23 mouse cellular contexts compared by ENCODE assay signal in genomic region chr14:33836341-33836740, GRCm38 (mm10).
A peak's percentile ranks its signal among the peaks of the same experiment; 100 is the strongest.
DNase-seq lines count a peak whose midpoint lies in the region; ATAC-seq lines count a peak whose summit lies in the region.
"Had no signal": no experiment of that assay in that cellular context is flagged by ENCODE, and none has a peak within 500 bp of the region (broad histone marks: within the 10 kb centered on the region; RNA-seq: fewer than 3 reads in every experiment).

No protein-coding gene starts in this region.

- no peaks in the 10 kb centered on the region; the same call in 1 of the 2 replicates for H3K27me3 ChIP-seq in lung, embryonic 15.5 days
- H3K27me3 ChIP-seq: embryonic facial prominence, embryonic 13.5 days; forebrain, embryonic 13.5 days; hindbrain, embryonic 12.5 days; hindbrain, embryonic 15.5 days had no signal

- no peak overlapping the region for H3K9ac ChIP-seq in lung, embryonic 15.5 days
- H3K9ac ChIP-seq: embryonic facial prominence, embryonic 13.5 days; forebrain, embryonic 13.5 days; hindbrain, embryonic 12.5 days; hindbrain, embryonic 15.5 days had no signal

- H3K36me3 ChIP-seq in lung, embryonic 15.5 days: no peaks in the 10 kb centered on the region
- H3K36me3 ChIP-seq: embryonic facial prominence, embryonic 13.5 days; forebrain, embryonic 10.5 days; hindbrain, embryonic 12.5 days; hindbrain, embryonic 15.5 days had no signal

- no peak overlapping the region for H3K4me2 ChIP-seq in lung, embryonic 15.5 days
- H3K4me2 ChIP-seq: embryonic facial prominence, embryonic 13.5 days; forebrain, embryonic 13.5 days; heart, embryonic 11.5 days; hindbrain, embryonic 12.5 days; hindbrain, embryonic 15.5 days had no signal

- intact Hi-C loops in left cerebral cortex, postnatal 4 days (cut with DNase I): loop anchor here (10.0 kb wide), 2 partner anchors 58 to 88 kb away; partner anchors contain the start of gene Gdf10
- intact Hi-C loops in left cerebral cortex, postnatal 25 days (cut with DNase I): no loop called here

- no peak overlapping the region for H3K4me3 ChIP-seq in lung, embryonic 15.5 days
- H3K4me3 ChIP-seq: embryonic facial prominence, embryonic 13.5 days; forebrain, embryonic 10.5 days; forebrain, embryonic 13.5 days; gastrocnemius, adult 2 months; hindbrain, embryonic 12.5 days; hindbrain, embryonic 15.5 days had no signal

- 51% methylated on average over 11 of the region's 11 CpGs for WGBS in lung, embryonic 15.5 days

- H3K27ac ChIP-seq in lung, embryonic 15.5 days: no peak overlapping the region
- H3K27ac ChIP-seq: embryonic facial prominence, embryonic 13.5 days; forebrain, embryonic 10.5 days; forebrain, embryonic 13.5 days; gastrocnemius, adult 2 months; hindbrain, embryonic 12.5 days; hindbrain, embryonic 15.5 days had no signal

- peak; percentile 68 to 77 for DNase-seq in cerebellum, postnatal 10 days
- no peak for DNase-seq in cerebellum, postnatal 36 days
- DNase-seq in left cerebral cortex, postnatal 4 days: peak; percentile 21
- no peak for DNase-seq in left cerebral cortex, postnatal 25 days (ENCODE audit: low spot score in 2 of 2)
- no peak for DNase-seq in lung, postnatal 36 days
- peak; percentile 61 for DNase-seq in lung, postnatal 10 days
- DNase-seq in lung, postnatal 25 days (ENCODE audit: low spot score): no peak
- DNase-seq: adrenal gland, postnatal 10 days; adrenal gland, postnatal 36 days; cerebellum, adult 18-20 months; cerebellum, adult 9-11 months; gastrocnemius, adult 2 months; gastrocnemius, postnatal 14 days; heart, adult 11 months had no signal

- no peaks in the 10 kb centered on the region for H3K9me3 ChIP-seq in lung, embryonic 15.5 days
- H3K9me3 ChIP-seq: embryonic facial prominence, embryonic 13.5 days; forebrain, embryonic 10.5 days; forebrain, embryonic 13.5 days; hindbrain, embryonic 12.5 days; hindbrain, embryonic 15.5 days had no signal

- peaks cover 14% of the 10 kb centered on the region for H3K4me1 ChIP-seq in lung, embryonic 15.5 days
- H3K4me1 ChIP-seq: forebrain, embryonic 10.5 days; forebrain, embryonic 13.5 days; hindbrain, embryonic 12.5 days; hindbrain, embryonic 15.5 days had no signal

- ATAC-seq in lung, embryonic 15.5 days (ENCODE audit: borderline replicate concordance, extremely low read depth, low FRiP score, low TSS enrichment): peak; percentile 50; the same call in 1 of the 2 replicates
- ATAC-seq: forebrain, embryonic 13.5 days; forebrain, embryonic 16.5 days; Patski had no signal

Comparison
In these comparisons a context has a peak if more than half of its experiments do, and no peak if none do; other contexts are left out.
1. DNase-seq: peak in cerebellum, postnatal 10 days (2 of 2), left cerebral cortex, postnatal 4 days (single experiment) and lung, postnatal 10 days (single experiment); none in cerebellum, postnatal 36 days (0 of 2), left cerebral cortex, postnatal 25 days (0 of 2), lung, postnatal 36 days (single experiment) and lung, postnatal 25 days (single experiment).